Mouse (Mus musculus) heart, adult 9 months (tissue): Measurements from ENCODE around the gene 4930412O13Rik.
A peak's percentile ranks its signal among the peaks of the same experiment; 100 is the strongest.

Experiments
- DNase-seq, 2 experiments: peaks; one replicate each; pipeline ENCODE4 v3.0.0; 2022; ENCODE audit warnings: low spot score in 2 of 2

4930412O13Rik gene

GRCm38 (mm10) chr2:9881051-9881591, at the start of gene 4930412O13Rik:
TSS of gene 4930412O13Rik (plus strand) at chr2:9881252.
- DNase-seq: no peak

- DNase-seq: no peak
These were observed 47.3 kb upstream of the 4930412O13Rik start for GRCm38 (mm10) chr2:9833712-9834111.

GRCm38 (mm10) chr2:9835195-9835594, 45.9 kb upstream of the 4930412O13Rik start:
- no peak for DNase-seq

GRCm38 (mm10) chr2:9852851-9853576, 28.0 kb upstream of the 4930412O13Rik start:
- DNase-seq: no peak

GRCm38 (mm10) chr2:9855861-9856260, 25.2 kb upstream of the 4930412O13Rik start:
- DNase-seq: no peak

GRCm38 (mm10) chr2:9860698-9861097, 20.4 kb upstream of the 4930412O13Rik start:
- no peak for DNase-seq

GRCm38 (mm10) chr2:9867092-9867825, 13.8 kb upstream of the 4930412O13Rik start:
- no peak for DNase-seq

DNA sequence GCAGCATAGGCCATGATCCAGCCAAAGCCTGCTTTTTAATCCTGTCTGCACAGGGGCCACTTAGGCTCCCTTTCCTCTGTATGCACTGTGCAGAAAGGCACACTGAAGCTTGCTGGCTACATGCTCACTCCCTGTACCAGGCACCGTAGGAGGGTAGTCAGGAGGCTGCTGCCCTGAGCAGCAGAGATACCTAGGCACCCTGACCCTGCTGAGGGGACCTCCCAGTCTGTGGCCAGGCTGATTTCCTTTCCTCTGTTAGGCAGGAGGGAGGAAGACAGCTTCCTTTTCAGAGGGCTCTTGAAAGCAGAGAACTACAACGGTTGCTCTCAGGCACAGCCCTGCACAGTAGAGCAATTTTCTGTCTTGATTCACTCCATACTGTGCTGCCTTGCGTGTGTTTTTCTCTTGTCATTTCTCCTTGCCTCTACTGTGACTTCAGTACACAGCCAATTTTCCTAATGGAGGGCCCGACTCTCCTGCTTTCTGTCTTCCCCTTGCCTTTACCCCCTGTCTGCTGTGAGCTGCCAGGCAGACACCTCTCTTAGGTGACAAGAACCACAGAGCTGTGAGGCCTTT, 9.8 kb upstream of the 4930412O13Rik start:
- DNase-seq: no peak

- no peak for DNase-seq
These were observed 9.3 kb upstream of the 4930412O13Rik start for GRCm38 (mm10) chr2:9871798-9872197.

DNA sequence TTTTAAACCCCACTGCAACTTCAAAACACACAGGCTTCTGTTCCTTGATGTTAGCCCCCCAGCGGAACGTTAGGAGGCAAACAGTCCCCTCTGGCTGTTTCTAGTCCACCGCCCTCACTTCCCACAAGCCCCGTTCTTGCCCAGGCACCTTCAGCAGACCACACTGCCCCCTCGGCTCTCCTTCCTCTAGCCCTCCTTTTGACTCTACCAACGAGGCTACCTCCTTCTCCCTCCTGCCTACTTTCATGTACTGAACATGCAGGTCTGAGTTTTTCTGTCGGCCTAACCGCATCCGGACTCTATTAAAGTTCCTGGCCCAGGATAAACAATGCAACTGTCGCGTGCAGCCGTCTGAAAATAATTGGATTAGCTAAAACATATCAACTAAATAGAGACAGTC, 8.4 kb upstream of the 4930412O13Rik start:
- no peak for DNase-seq

DNA sequence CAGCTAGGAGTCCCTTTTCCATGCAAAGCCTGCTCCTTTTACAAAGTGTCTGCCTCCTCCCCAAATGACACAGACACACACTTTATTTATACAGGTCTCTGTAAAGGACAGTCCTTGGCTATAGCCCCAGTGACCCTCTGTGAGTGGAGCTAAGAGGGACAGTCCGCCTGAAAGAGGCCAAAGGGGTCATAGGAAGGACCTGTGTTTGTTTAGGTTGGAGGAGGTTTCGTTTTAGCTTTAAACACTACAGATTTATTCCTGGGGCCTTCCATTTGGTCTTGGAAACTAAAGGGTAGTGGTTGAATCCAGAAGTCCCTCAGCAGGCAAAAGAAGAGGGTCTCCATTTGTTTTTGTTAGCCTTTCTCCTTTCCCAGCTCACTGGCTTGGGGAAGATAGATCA, 7.3 kb upstream of the 4930412O13Rik start:
- DNase-seq: no peak

DNA sequence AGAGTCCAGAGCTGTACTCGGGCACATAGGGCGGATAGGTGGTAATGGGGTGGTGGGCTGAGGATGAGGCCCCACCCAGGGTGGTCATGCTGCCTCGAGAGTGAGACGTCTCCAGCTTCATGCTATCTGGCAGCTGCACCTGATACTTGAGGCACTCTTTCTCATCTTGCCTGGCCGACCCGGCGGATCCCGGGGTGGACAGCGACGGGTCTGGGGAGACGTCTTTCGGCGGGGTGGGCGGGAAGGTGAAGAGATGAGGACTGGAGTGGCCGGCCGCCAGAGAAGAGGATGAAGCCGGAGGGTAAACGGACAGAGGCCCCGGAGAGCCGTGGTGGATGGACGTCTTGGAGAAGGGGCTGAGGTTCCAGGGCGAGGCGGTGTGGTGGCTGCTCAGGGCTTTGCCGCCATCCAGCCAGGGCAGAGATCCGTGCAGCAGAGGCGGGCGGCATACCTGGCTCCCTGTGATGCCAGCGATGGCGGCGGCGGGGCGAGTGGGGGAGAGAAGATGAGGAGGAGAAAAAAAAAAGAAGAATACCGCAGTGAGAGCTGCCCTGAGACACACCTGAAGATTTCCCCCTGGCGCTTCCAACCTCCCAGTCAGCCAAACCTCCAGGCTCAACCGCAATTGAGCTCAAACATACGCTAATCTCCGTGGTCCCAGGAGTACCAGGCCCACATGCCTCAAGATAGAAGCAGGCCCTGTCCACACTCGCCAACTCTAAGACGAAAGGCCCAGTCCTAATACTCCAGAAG, 6.4 kb upstream of the 4930412O13Rik start:
- DNase-seq: no peak

DNA sequence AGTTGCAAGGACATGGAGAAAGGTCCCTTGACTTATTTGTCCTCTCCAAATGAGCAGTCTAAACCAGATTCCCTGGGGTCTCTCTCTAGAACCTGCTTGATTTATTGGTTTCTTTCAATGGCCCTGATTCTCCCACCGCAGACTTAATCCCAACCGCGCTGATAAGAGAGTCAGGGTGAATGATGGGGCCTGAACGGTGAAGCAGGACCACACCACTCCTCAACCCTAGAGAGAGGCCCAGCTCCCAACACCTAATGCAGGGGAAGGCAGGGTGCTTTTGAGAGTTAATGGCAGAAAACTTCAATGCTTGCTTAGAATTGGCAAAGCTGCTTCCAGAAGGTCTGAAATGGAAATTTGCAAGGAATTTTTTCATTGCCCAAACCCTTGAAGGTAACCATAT, 5.8 kb upstream of the 4930412O13Rik start:
- DNase-seq: no peak

DNA sequence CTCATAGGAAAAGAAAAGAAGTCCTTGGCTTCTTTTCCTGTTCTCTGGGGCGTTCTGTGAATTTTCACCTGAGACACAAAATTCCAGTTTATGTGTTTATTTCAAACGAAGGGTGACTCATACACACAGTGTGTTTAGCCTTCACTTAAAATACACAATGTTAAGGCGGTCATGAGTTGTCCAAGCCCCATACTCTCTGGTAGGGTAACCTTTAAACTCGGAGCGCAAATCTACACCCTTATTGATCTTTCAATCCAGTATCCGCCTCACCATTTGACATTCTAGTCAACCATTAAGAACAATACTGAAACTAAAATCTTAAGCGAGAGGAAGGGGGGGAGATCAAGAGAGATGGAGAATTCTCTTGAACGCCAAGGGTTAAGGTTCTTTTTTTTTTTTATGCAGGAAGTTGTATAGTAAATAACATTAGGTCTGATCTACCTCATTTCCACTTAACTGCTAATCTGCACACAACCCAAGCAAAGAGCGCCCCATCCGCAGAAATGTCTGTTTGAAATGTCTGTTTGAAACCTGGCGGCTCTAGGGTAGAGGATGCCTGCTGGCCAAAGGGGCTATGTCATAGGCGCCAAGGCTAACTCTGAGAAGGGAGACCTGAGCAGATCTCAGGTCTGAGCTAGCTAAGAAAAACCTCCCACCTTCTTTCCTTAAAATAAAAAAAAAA, 5.2 kb upstream of the 4930412O13Rik start:
- no peak for DNase-seq

GRCm38 (mm10) chr2:9876621-9877325, 4.3 kb upstream of the 4930412O13Rik start:
- no peak for DNase-seq

DNA sequence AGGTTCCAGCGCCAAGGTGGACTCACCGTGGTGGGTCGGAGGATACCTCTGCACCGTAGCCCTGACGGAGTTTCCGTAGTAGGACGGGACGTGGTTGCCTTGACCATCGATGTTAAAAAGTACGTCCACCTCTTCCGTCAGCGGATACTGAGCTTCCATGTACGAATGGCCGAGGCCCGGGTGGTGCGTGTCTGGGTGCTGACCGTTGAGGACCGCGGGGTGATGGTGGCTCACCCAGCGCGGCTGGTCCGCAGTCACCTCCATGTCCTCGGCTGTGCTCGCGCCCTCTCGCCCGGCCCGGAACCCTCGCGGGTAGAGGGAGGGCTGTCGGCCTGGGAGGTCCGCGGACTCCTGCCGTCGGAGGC, 3.7 kb upstream of the 4930412O13Rik start:
- DNase-seq: no peak

DNA sequence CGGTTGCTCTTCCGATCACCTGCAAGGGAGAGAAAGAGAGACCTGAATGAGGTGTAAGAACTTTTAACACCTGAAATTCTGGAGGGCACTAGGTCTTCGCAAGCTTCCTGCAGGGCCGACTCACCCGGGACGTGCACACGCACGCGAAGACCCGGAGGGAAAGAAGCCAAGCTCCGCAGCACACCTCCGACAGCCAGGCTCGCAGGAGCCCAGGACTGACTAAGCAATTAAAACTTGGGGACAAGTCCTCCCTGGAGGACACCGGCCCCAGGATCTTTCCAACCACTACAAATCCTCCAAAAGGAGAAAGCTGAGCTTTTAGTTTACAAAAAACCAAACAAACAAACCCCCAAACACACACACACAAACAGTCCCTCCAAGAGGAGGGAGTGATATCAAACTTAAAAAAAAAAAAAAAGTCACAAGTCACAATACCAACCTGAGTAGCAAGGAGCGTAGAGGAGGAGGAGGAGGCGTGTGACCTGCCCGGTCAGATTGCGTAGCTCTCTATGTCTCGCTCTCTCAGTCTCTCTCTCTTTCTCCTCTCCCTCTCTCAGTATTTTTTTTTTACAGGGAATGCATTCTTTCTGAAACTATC, 3.0 kb upstream of the 4930412O13Rik start:
- no peak for DNase-seq

DNA sequence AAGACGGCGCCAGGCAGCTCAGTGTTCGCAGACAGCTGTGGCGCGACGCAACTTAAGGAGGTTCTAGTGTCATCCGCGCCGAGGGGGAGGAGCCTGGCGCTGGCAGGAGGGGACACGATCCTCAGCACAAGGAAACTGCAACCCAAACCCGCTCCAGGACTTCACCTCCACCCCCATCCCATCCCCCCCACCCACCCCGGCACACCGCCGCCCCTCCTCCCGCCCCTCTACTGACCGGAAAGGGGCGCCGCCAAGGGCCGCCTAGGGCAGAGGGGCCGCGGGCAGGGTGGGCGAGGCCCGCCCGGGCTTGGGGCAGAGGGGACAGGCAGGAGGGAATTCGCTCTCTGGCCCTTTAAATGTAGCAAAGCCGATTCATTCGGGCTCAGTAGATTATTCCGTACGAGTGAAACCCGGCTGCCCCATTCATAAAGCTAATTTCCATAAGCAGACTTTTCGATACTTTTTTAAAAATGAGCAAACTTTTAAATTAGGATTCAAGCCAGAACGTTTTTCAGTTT, 2.4 kb upstream of the 4930412O13Rik start:
- peak; percentile 41 to 42 for DNase-seq

GRCm38 (mm10) chr2:9879092-9879491, 2.0 kb upstream of the 4930412O13Rik start:
- peak in 1 of 2 experiments; percentile 15 for DNase-seq

DNA sequence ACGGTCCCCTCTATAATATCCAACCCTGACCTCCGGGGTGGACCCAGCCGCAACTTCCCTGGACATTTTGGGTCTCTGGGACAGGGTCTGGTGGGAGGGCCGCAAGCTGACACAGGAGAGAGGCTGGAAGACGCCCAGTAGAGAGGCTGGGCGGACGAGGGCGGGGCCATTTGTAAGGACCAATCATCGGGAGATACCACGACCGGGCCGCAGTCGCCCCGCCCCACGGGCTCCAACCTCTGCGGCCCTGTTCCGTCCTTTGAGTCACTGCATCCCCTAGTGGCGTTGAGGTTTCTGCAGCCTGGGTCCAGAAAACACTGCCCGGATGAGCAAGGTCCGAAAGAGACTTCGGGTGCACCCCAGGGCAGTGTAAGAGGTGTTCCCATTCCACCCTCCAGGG, 1.6 kb upstream of the 4930412O13Rik start:
- peak; percentile 91 for DNase-seq
